11 mouse cellular contexts compared by ENCODE assay signal in genomic region chr7:39896918-39897317, GRCm38 (mm10).
"Had no signal": no experiment of that assay in that cellular context is flagged by ENCODE, and none has a peak within 500 bp of the region (broad histone marks: within the 10 kb centered on the region; RNA-seq: fewer than 3 reads in every experiment).

No protein-coding gene starts in this region.

- H3K4me3 ChIP-seq: kidney, embryonic 15.5 days; limb, embryonic 13.5 days; midbrain, embryonic 12.5 days had no signal

- H3K27ac ChIP-seq: kidney, embryonic 15.5 days; limb, embryonic 13.5 days; liver, embryonic 14.5 days; midbrain, embryonic 12.5 days; stomach, postnatal 0 days had no signal

- DNase-seq: kidney, adult 18-20 months; kidney, postnatal 14 days; lung, adult 18-20 months; right cerebral cortex, postnatal 14 days; thymus, adult 18-20 months; thymus, postnatal 14 days had no signal

- H3K9ac ChIP-seq: kidney, embryonic 15.5 days; limb, embryonic 13.5 days; liver, embryonic 14.5 days; midbrain, embryonic 12.5 days had no signal

- H3K4me1 ChIP-seq: kidney, embryonic 15.5 days; limb, embryonic 13.5 days; midbrain, embryonic 12.5 days had no signal

- H3K9me3 ChIP-seq: kidney, embryonic 15.5 days; midbrain, embryonic 12.5 days had no signal

- H3K27me3 ChIP-seq: kidney, embryonic 15.5 days; limb, embryonic 13.5 days; midbrain, embryonic 12.5 days had no signal

- H3K4me2 ChIP-seq: kidney, embryonic 15.5 days; limb, embryonic 13.5 days; midbrain, embryonic 12.5 days had no signal

- H3K36me3 ChIP-seq: kidney, embryonic 15.5 days; limb, embryonic 13.5 days; midbrain, embryonic 12.5 days had no signal
